Mouse (Mus musculus): Measurements from ENCODE around the gene Zmynd12.

GRCm38 (mm10) chr4:119460728-119461141 is 38.1 kb downstream of the Zmynd12 start:
- no peak for TF ChIP-seq CTCF (IDR thresholded peaks at IDR 0.05; ENCODE audit: extremely low read depth, insufficient read length, insufficient replicate concordance, low read depth, low read length)
- TF ChIP-seq POLR2A (IDR thresholded peaks at IDR 0.05; ENCODE audit: low read depth, low read length), result no peak
